Mouse (Mus musculus): Measurements from ENCODE around the gene Diaph3.

- TF ChIP-seq POLR2A (IDR thresholded peaks at IDR 0.05; ENCODE audit: borderline replicate concordance, extremely low read depth, low read depth, low read length), result no peak
- no peak for TF ChIP-seq CTCF (IDR thresholded peaks at IDR 0.05; ENCODE audit: insufficient read depth, low read length)
These were observed 391.6 kb downstream of the Diaph3 start for GRCm38 (mm10) chr14:86749425-86749824.

Data from lung, adult 2 months (tissue).